Mouse (Mus musculus) intestine, postnatal 0 days (tissue): ENCODE data around the gene Dnajb3. TPM values are rescaled to one million over a fixed set of nuclear protein-coding genes. Genes with fewer than 3 reads are reported as not detected.
"Not testable (repeated sequence)": the region's sequence is repeated elsewhere in the genome, so short reads cannot be mapped to it uniquely, and the experiment has no call there.

Source experiments
- ATAC-seq: fragments of 200-750 bp; cut with Nextera tagmentation; 2 replicates; pipeline ENCODE4 v1.8.0; 2017; ENCODE audit warnings: mild to moderate bottlenecking, moderate TSS enrichment, moderate library complexity
- H3K27ac ChIP-seq: fragments of 300-500 bp; sonication (generic); 2 replicates; pipeline ENCODE4 v1.5.1; 2014; ENCODE audit warnings: mild to moderate bottlenecking, low read depth, low read length, moderate library complexity
- H3K27me3 ChIP-seq: fragments of 300-500 bp; sonication (generic); replicated peaks from 2 replicates; pipeline ENCODE4 v1.6.1; 2014; ENCODE audit warnings: low read length, mixed read lengths; ENCODE audit not compliant: control insufficient read depth, insufficient read depth
- H3K36me3 ChIP-seq: fragments of 300-500 bp; sonication (generic); 2 replicates; pipeline ENCODE4 v1.6.1; 2014; ENCODE audit warnings: mild to moderate bottlenecking, moderate library complexity; ENCODE audit not compliant: control insufficient read depth, insufficient read depth
- H3K4me1 ChIP-seq: fragments of 300-500 bp; sonication (generic); replicated peaks from 2 replicates; pipeline ENCODE4 v1.6.1; 2014; ENCODE audit warnings: antibody characterized with exemption, low read length, mixed read lengths; ENCODE audit not compliant: control insufficient read depth, insufficient read depth
- H3K4me2 ChIP-seq: fragments of 300-500 bp; sonication (generic); replicated peaks from 2 replicates; pipeline ENCODE4 v1.6.1; 2014; ENCODE audit warnings: low read depth, mild to moderate bottlenecking, moderate library complexity
- H3K4me3 ChIP-seq: fragments of 300-500 bp; sonication (generic); 2 replicates; pipeline ENCODE4 v1.5.1; 2014; ENCODE audit warnings: low read depth, low read length
- H3K9ac ChIP-seq: fragments of 300-500 bp; sonication (generic); 2 replicates; pipeline ENCODE4 v1.6.1; 2014; ENCODE audit warnings: mild to moderate bottlenecking, low read depth, low read length
- H3K9me3 ChIP-seq: fragments of 300-500 bp; sonication (generic); 2 replicates; pipeline ENCODE4 v1.6.1; 2016; ENCODE audit warnings: mixed run types; ENCODE audit not compliant: control insufficient read depth
- CTCF ChIP-seq: sonication (generic); IDR thresholded peaks from 2 replicates; pipeline ENCODE4 v1.5.1; 2016; ENCODE audit warnings: low read depth, mild to moderate bottlenecking, control low read depth, antibody characterized with exemption, moderate library complexity
- WGBS: fragments of 180-500 bp; shearing (Covaris S2); extraction: QIAGEN DNeasy Blood & Tissue Kit; methylation state at CpG from one replicate; pipeline ENCODE4 v1.1.7; 2014; 5-methylcytosine and 5-hydroxymethylcytosine counted together
- polyA plus RNA-seq: library from polyadenylated mRNA; unstranded; fragments of >200 nt; fragmentation: Nextera tagmentation; extraction: Ambion mirVana; gene quantifications from 2 replicates; pipeline ENCODE4 v1.2.1, GENCODE M21; 2015

Gene Dnajb3
- polyA plus RNA-seq, 1 experiment from 2014 or later, result 11.5 TPM

GRCm38 (mm10) chr1:88224029-88224776 lies 18.6 kb upstream of the Dnajb3 start:
- ATAC-seq, result no peak
- WGBS, result 60% methylated on average over 2 of the region's 2 CpGs
- no peaks in the 10 kb centered on the region for H3K36me3 ChIP-seq
- no peak for TF ChIP-seq CTCF
- peaks cover 24% of the 10 kb centered on the region for H3K9me3 ChIP-seq
- no peak overlapping the region for H3K4me2 ChIP-seq
- no peak overlapping the region for H3K9ac ChIP-seq
- no peaks in the 10 kb centered on the region for H3K27me3 ChIP-seq
- H3K4me1 ChIP-seq, result no peaks in the 10 kb centered on the region
- no peak overlapping the region for H3K4me3 ChIP-seq
- no peak overlapping the region for H3K27ac ChIP-seq

- H3K4me1 ChIP-seq, result no peaks in the 10 kb centered on the region
- TF ChIP-seq CTCF, result no peak
- H3K27me3 ChIP-seq, result no peaks in the 10 kb centered on the region
- H3K9ac ChIP-seq, result no peak overlapping the region
- no peak for ATAC-seq
- no peak overlapping the region for H3K4me3 ChIP-seq
- peaks cover 23% of the 10 kb centered on the region for H3K9me3 ChIP-seq
- H3K4me2 ChIP-seq, result no peak overlapping the region
- H3K36me3 ChIP-seq, result no peaks in the 10 kb centered on the region
- 53% methylated on average over 1 of the region's 1 CpGs for WGBS
- H3K27ac ChIP-seq, result no peak overlapping the region
Observed at GRCm38 (mm10) chr1:88223591-88223990, 18.0 kb upstream of the Dnajb3 start.

GRCm38 (mm10) chr1:88223011-88223515 lies 17.5 kb upstream of the Dnajb3 start:
- ATAC-seq, H3K4me3 ChIP-seq, H3K27me3 ChIP-seq, H3K4me1 ChIP-seq, H3K36me3 ChIP-seq, H3K9ac ChIP-seq, H3K27ac ChIP-seq, H3K4me2 ChIP-seq: not testable (repeated sequence)
- H3K9me3 ChIP-seq, result peaks cover 18% of the 10 kb centered on the region

GRCm38 (mm10) chr1:88222216-88222615 lies 16.6 kb upstream of the Dnajb3 start:
- Histone ChIP-seq H3K27me3 (no peaks in the 10 kb centered on the region), H3K4me1 (no peaks in the 10 kb centered on the region), H3K36me3 (no peaks in the 10 kb centered on the region), H3K9me3 (peaks cover 22% of the 10 kb centered on the region), H3K4me3 (no peak overlapping the region), H3K9ac (no peak overlapping the region), H3K4me2 (no peak overlapping the region), H3K27ac (no peak overlapping the region)
- no peak for TF ChIP-seq CTCF
- WGBS, result 51% methylated on average over 2 of the region's 2 CpGs
- no peak for ATAC-seq

GRCm38 (mm10) chr1:88220336-88220735 lies 14.8 kb upstream of the Dnajb3 start:
- no peak for TF ChIP-seq CTCF
- Histone ChIP-seq H3K4me3 (no peak overlapping the region), H3K36me3 (no peaks in the 10 kb centered on the region), H3K4me2 (no peak overlapping the region), H3K9ac (no peak overlapping the region), H3K9me3 (peaks cover 20% of the 10 kb centered on the region), H3K4me1 (no peaks in the 10 kb centered on the region), H3K27ac (no peak overlapping the region), H3K27me3 (no peaks in the 10 kb centered on the region)
- ATAC-seq, result no peak

- Histone ChIP-seq H3K9ac (no peak overlapping the region), H3K27ac (no peak overlapping the region), H3K36me3 (no peaks in the 10 kb centered on the region), H3K27me3 (no peaks in the 10 kb centered on the region), H3K4me3 (no peak overlapping the region), H3K9me3 (peaks cover 30% of the 10 kb centered on the region), H3K4me2 (no peak overlapping the region), H3K4me1 (no peaks in the 10 kb centered on the region)
- no peak for ATAC-seq
- TF ChIP-seq CTCF, result no peak
- WGBS, result 19% methylated on average over 1 of the region's 1 CpGs
Observed at GRCm38 (mm10) chr1:88219054-88219453, 13.5 kb upstream of the Dnajb3 start.

GRCm38 (mm10) chr1:88218591-88218990 lies 13.0 kb upstream of the Dnajb3 start:
- H3K9me3 ChIP-seq, result peaks cover 35% of the 10 kb centered on the region
- H3K9ac ChIP-seq, result no peak overlapping the region
- H3K4me3 ChIP-seq, result no peak overlapping the region
- no peaks in the 10 kb centered on the region for H3K4me1 ChIP-seq
- no peak for TF ChIP-seq CTCF
- H3K27ac ChIP-seq, result no peak overlapping the region
- H3K27me3 ChIP-seq, result no peaks in the 10 kb centered on the region
- ATAC-seq, result no peak
- 52% methylated on average over 4 of the region's 4 CpGs for WGBS
- H3K36me3 ChIP-seq, result no peaks in the 10 kb centered on the region
- no peak overlapping the region for H3K4me2 ChIP-seq
